Mouse (Mus musculus) MN1 (cell line): Measurements from ENCODE around the gene Lnpk.

ENCODE experiments used
- DNase-seq: peaks from one replicate; pipeline ENCODE4 v3.0.0-alpha.2; 2016; ENCODE audit warnings: low spot score

Gene Lnpk

GRCm38 (mm10) chr2:74490186-74490585 lies 89.0 kb downstream of the Lnpk start:
- no peak for DNase-seq

GRCm38 (mm10) chr2:74488443-74488842 lies 90.8 kb downstream of the Lnpk start:
- DNase-seq, result no peak

- no peak for DNase-seq
Observed at GRCm38 (mm10) chr2:74482651-74483050, 96.6 kb downstream of the Lnpk start.

- DNase-seq, result no peak
Observed at GRCm38 (mm10) chr2:74482086-74482485, 97.1 kb downstream of the Lnpk start.
